Mouse (Mus musculus): ENCODE results near the gene Tmem209. TPM values are rescaled to one million over a fixed set of nuclear protein-coding genes. Genes with fewer than 3 reads are reported as not detected.

Gene Tmem209
- polyA plus RNA-seq (2014; fragmentation: Illumina TruSeq; extraction: RNeasy Lipid Tissue Mini Kit (QIAGEN cat#74804); ENCODE audit: insufficient read depth, low read depth, low replicate concordance), result 9.0 TPM

GRCm38 (mm10) chr6:30509265-30510239 is at the start of gene Tmem209, which contains the start of gene Ssmem1:
Gene Tmem209, minus strand, starts transcription at chr6:30509783.
Gene Ssmem1, plus strand, starts transcription at chr6:30509849.

GRCm38 (mm10) chr6:30541009-30541799 is 31.6 kb upstream of the Tmem209 start, which contains the start of gene Cpa2:
Gene Cpa2, plus strand, starts transcription at chr6:30541582.

Other genes with a start within 250 kb of the Tmem209 start
- 38.1 TPM for gene Ube2h, start 205.2 kb downstream of the Tmem209 start, polyA plus RNA-seq (2014; fragmentation: Illumina TruSeq; extraction: RNeasy Lipid Tissue Mini Kit (QIAGEN cat#74804); ENCODE audit: insufficient read depth, low read depth, low replicate concordance)
- 17.8 TPM for gene Zc3hc1, start 118.8 kb downstream of the Tmem209 start, polyA plus RNA-seq (2014; fragmentation: Illumina TruSeq; extraction: RNeasy Lipid Tissue Mini Kit (QIAGEN cat#74804); ENCODE audit: insufficient read depth, low read depth, low replicate concordance)
- gene Klhdc10, start 107.9 kb downstream of the Tmem209 start, polyA plus RNA-seq (2014; fragmentation: Illumina TruSeq; extraction: RNeasy Lipid Tissue Mini Kit (QIAGEN cat#74804); ENCODE audit: insufficient read depth, low read depth, low replicate concordance), result 10.7 TPM
- not detected for gene Ssmem1, start 66 bp upstream of the Tmem209 start, polyA plus RNA-seq (2014; fragmentation: Illumina TruSeq; extraction: RNeasy Lipid Tissue Mini Kit (QIAGEN cat#74804); ENCODE audit: insufficient read depth, low read depth, low replicate concordance)
- not detected for gene Cpa2, start 31.8 kb upstream of the Tmem209 start, polyA plus RNA-seq (2014; fragmentation: Illumina TruSeq; extraction: RNeasy Lipid Tissue Mini Kit (QIAGEN cat#74804); ENCODE audit: insufficient read depth, low read depth, low replicate concordance)
- not detected for gene Cpa4, start 58.6 kb upstream of the Tmem209 start, polyA plus RNA-seq (2014; fragmentation: Illumina TruSeq; extraction: RNeasy Lipid Tissue Mini Kit (QIAGEN cat#74804); ENCODE audit: insufficient read depth, low read depth, low replicate concordance)
- gene Cpa5, start 101.2 kb upstream of the Tmem209 start, polyA plus RNA-seq (2014; fragmentation: Illumina TruSeq; extraction: RNeasy Lipid Tissue Mini Kit (QIAGEN cat#74804); ENCODE audit: insufficient read depth, low read depth, low replicate concordance), result not detected
- gene Cpa1, start 129.4 kb upstream of the Tmem209 start, polyA plus RNA-seq (2014; fragmentation: Illumina TruSeq; extraction: RNeasy Lipid Tissue Mini Kit (QIAGEN cat#74804); ENCODE audit: insufficient read depth, low read depth, low replicate concordance), result not detected
- 4.4 TPM for gene Cep41, start 184.0 kb upstream of the Tmem209 start, polyA plus RNA-seq (2014; fragmentation: Illumina TruSeq; extraction: RNeasy Lipid Tissue Mini Kit (QIAGEN cat#74804); ENCODE audit: insufficient read depth, low read depth, low replicate concordance)
- 3.5 TPM for gene Mest, start 213.8 kb upstream of the Tmem209 start, polyA plus RNA-seq (2014; fragmentation: Illumina TruSeq; extraction: RNeasy Lipid Tissue Mini Kit (QIAGEN cat#74804); ENCODE audit: insufficient read depth, low read depth, low replicate concordance)

Data from lung, adult 10 weeks (tissue).